Mouse (Mus musculus) right cerebral cortex, adult 18-20 months (tissue): ENCODE measurements at regions not wholly inside any gene's neighbourhood (a gene's known extent, or its start where the extent isn't known, plus 50 kb on each side); places are given as distances from the start of the nearest gene placed in this dataset.

Source experiments
- DNase-seq: peaks from one replicate; pipeline ENCODE4 v3.0.0; 2022; ENCODE audit warnings: mixed read lengths

GRCm38 (mm10) chr4:152720528-152720927 is 242.9 kb upstream of the Kcnab2 start:
- no peak for DNase-seq

- no peak for DNase-seq
Observed at GRCm38 (mm10) chr4:152719416-152720127, 241.9 kb upstream of the Kcnab2 start.

- DNase-seq: no peak
Observed at GRCm38 (mm10) chr4:152710339-152710738, 232.7 kb upstream of the Kcnab2 start.

- DNase-seq: no peak
Observed at GRCm38 (mm10) chr4:152700217-152700616, 222.5 kb upstream of the Kcnab2 start.

- peak; percentile 15 for DNase-seq
Observed at GRCm38 (mm10) chr4:152697247-152697960, 219.7 kb upstream of the Kcnab2 start.

GRCm38 (mm10) chr4:152691735-152692134 is 214.1 kb upstream of the Kcnab2 start:
- no peak for DNase-seq

- no peak for DNase-seq
Observed at GRCm38 (mm10) chr4:152691302-152691701, 213.6 kb upstream of the Kcnab2 start.

GRCm38 (mm10) chr4:152690766-152691165 is 213.1 kb upstream of the Kcnab2 start:
- no peak for DNase-seq

GRCm38 (mm10) chr4:152689831-152690230 is 212.2 kb upstream of the Kcnab2 start:
- no peak for DNase-seq

GRCm38 (mm10) chr4:152686509-152687081 is 208.9 kb upstream of the Kcnab2 start:
- DNase-seq: no peak

- no peak for DNase-seq
Observed at GRCm38 (mm10) chr4:152674140-152674539, 196.5 kb upstream of the Kcnab2 start.

GRCm38 (mm10) chr4:152663482-152663881 is 185.8 kb upstream of the Kcnab2 start:
- peak; percentile 14 for DNase-seq

- DNase-seq: no peak
Observed at GRCm38 (mm10) chr4:152663069-152663468, 185.4 kb upstream of the Kcnab2 start.

GRCm38 (mm10) chr4:152662439-152662838 is 184.8 kb upstream of the Kcnab2 start:
- DNase-seq: no peak

- no peak for DNase-seq
Observed at GRCm38 (mm10) chr4:152650198-152650597, 172.5 kb upstream of the Kcnab2 start.

GRCm38 (mm10) chr4:152647620-152648019 is 169.9 kb upstream of the Kcnab2 start:
- DNase-seq: peak; percentile 37

- DNase-seq: no peak
Observed at GRCm38 (mm10) chr4:152647084-152647483, 169.4 kb upstream of the Kcnab2 start.

- no peak for DNase-seq
Observed at GRCm38 (mm10) chr4:152637088-152637487, 159.4 kb upstream of the Kcnab2 start.

- DNase-seq: no peak
Observed at GRCm38 (mm10) chr4:152633896-152634295, 156.2 kb upstream of the Kcnab2 start.

- DNase-seq: no peak
Observed at GRCm38 (mm10) chr4:152628111-152628510, 150.4 kb upstream of the Kcnab2 start.

GRCm38 (mm10) chr4:152625032-152626003 is 147.6 kb upstream of the Kcnab2 start:
- peak; percentile 84 for DNase-seq

GRCm38 (mm10) chr4:152622022-152622777 is 144.5 kb upstream of the Kcnab2 start:
- peak; percentile 75 for DNase-seq
